Mouse (Mus musculus): ENCODE results near the gene Zfp445. TPM values are rescaled to one million over a fixed set of nuclear protein-coding genes. Genes with fewer than 3 reads are reported as not detected.

The Zfp445 gene
- polyA plus RNA-seq (2015; fragmentation: Nextera tagmentation; extraction: Ambion mirVana), result 17.1 and 21.5 TPM in 2 replicates

GRCm38 (mm10) chr9:122865697-122866166 lies at the start of gene Zfp445:
Gene Zfp445 (minus strand): TSS chr9:122866006.
- peak within 1 kb of the TSS; percentile 82 for H3K4me3 ChIP-seq (replicated peaks)
- 0 out of 2 replicates have a peak, but pooled peaks cover 12% of the 10 kb centered on the region for H3K9me3 ChIP-seq (replicated peaks)
- peaks cover 25% of the 10 kb centered on the region for H3K4me1 ChIP-seq (replicated peaks)
- peak within 1 kb of the TSS; percentile 88 for H3K9ac ChIP-seq
- no peaks in the 10 kb centered on the region for H3K27me3 ChIP-seq
- peaks cover 25% of the 10 kb centered on the region for H3K36me3 ChIP-seq
- peak within 1 kb of the TSS; percentile 77 for H3K27ac ChIP-seq
- ATAC-seq (ENCODE audit: low read depth), result peak; percentile 93
- DNase-seq, result peak; percentile 76
- peak within 1 kb of the TSS; percentile 77 for H3K4me2 ChIP-seq
- WGBS (ENCODE audit: insufficient replicate concordance), result under 1% methylated on average over 34 of the region's 34 CpGs

- H3K27ac ChIP-seq, result no peak overlapping the region
- H3K4me2 ChIP-seq, result peak overlapping the region; percentile 48
- no peaks in the 10 kb centered on the region for H3K36me3 ChIP-seq
- H3K9me3 ChIP-seq (replicated peaks), result no peaks in the 10 kb centered on the region
- peaks cover 6% of the 10 kb centered on the region; the same call in 1 of the 2 replicates for H3K27me3 ChIP-seq
- no peak overlapping the region for H3K9ac ChIP-seq
- 20% methylated on average over 32 of the region's 32 CpGs for WGBS (ENCODE audit: insufficient replicate concordance)
- peak; percentile 2 for DNase-seq
- peak overlapping the region; percentile 44 for H3K4me3 ChIP-seq (replicated peaks)
- ATAC-seq (ENCODE audit: low read depth), result 0 out of 2 replicates have a peak, but pooled peaks have one; percentile 15
- H3K4me1 ChIP-seq (replicated peaks), result no peaks in the 10 kb centered on the region
Measured at GRCm38 (mm10) chr9:122902717-122903535, 37.1 kb upstream of the Zfp445 start.

GRCm38 (mm10) chr9:122901047-122901446 lies 35.2 kb upstream of the Zfp445 start:
- Histone ChIP-seq H3K4me3 (replicated peaks) (no peak overlapping the region), H3K36me3 (no peaks in the 10 kb centered on the region), H3K9me3 (replicated peaks) (no peaks in the 10 kb centered on the region), H3K27ac (no peak overlapping the region), H3K9ac (no peak overlapping the region), H3K27me3 (peaks cover 6% of the 10 kb centered on the region; the same call in 1 of the 2 replicates), H3K4me1 (replicated peaks) (no peaks in the 10 kb centered on the region), H3K4me2 (no peak overlapping the region)
- DNase-seq (no peak), ATAC-seq (ENCODE audit: low read depth) (no peak)
- 58% methylated on average over 2 of the region's 2 CpGs for WGBS (ENCODE audit: insufficient replicate concordance)

GRCm38 (mm10) chr9:122886372-122887179 lies 20.8 kb upstream of the Zfp445 start:
- Histone ChIP-seq H3K36me3 (no peaks in the 10 kb centered on the region), H3K9me3 (replicated peaks) (no peaks in the 10 kb centered on the region), H3K4me3 (replicated peaks) (peak overlapping the region; percentile 72), H3K9ac (peak overlapping the region; percentile 78), H3K4me2 (peak overlapping the region; percentile 86), H3K27ac (no peak overlapping the region), H3K4me1 (replicated peaks) (peaks cover 4% of the 10 kb centered on the region; the same call in 1 of the 2 replicates), H3K27me3 (no peaks in the 10 kb centered on the region)
- DNase-seq (no peak), ATAC-seq (ENCODE audit: low read depth) (peak; percentile 70)
- WGBS (ENCODE audit: insufficient replicate concordance), result 8% methylated on average over 54 of the region's 54 CpGs

GRCm38 (mm10) chr9:122885385-122885784 lies 19.6 kb upstream of the Zfp445 start, which contains the start of gene Zkscan7:
Gene Zkscan7 (plus strand): TSS chr9:122885685.
- ATAC-seq (ENCODE audit: low read depth) (no peak), DNase-seq (no peak)
- Histone ChIP-seq H3K27ac (no peak within 1 kb of the TSS), H3K9ac (no peak within 1 kb of the TSS), H3K9me3 (replicated peaks) (no peaks in the 10 kb centered on the region), H3K4me3 (replicated peaks) (peak within 1 kb of the TSS; percentile 72), H3K36me3 (no peaks in the 10 kb centered on the region), H3K4me1 (replicated peaks) (peaks cover 4% of the 10 kb centered on the region; the same call in 1 of the 2 replicates), H3K4me2 (peak within 1 kb of the TSS; percentile 86), H3K27me3 (no peaks in the 10 kb centered on the region)
- WGBS (ENCODE audit: insufficient replicate concordance), result 53% methylated on average over 3 of the region's 3 CpGs

- Histone ChIP-seq H3K27me3 (no peaks in the 10 kb centered on the region), H3K27ac (no peak overlapping the region), H3K4me1 (replicated peaks) (no peaks in the 10 kb centered on the region), H3K36me3 (no peaks in the 10 kb centered on the region), H3K4me2 (no peak overlapping the region), H3K4me3 (replicated peaks) (no peak overlapping the region), H3K9me3 (replicated peaks) (no peaks in the 10 kb centered on the region), H3K9ac (no peak overlapping the region)
- 85% methylated on average over 2 of the region's 2 CpGs for WGBS (ENCODE audit: insufficient replicate concordance)
- ATAC-seq (ENCODE audit: low read depth) (no peak), DNase-seq (no peak)
Measured at GRCm38 (mm10) chr9:122875145-122875544, 9.3 kb upstream of the Zfp445 start.

DNA sequence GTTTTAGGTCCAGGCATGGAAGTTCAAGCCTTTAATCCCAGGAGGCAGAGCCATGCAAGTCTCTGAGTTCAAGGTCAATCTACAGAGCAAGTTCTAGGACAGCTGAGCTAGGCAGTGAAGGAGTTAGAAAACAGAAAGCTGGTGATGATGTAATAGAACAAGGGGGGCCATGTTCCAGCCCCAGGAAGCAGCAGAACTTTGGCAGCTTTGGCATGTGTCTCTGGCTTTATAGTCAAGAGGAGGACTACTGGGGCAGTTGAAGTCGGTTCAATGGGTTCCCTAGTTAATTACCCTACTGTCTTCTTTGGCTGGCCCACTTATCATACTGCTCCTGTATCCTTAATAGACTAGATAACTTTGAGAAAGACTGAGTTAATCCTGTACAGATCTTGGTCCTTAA lies 8.8 kb upstream of the Zfp445 start:
- Histone ChIP-seq H3K27me3 (no peaks in the 10 kb centered on the region), H3K4me3 (replicated peaks) (no peak overlapping the region), H3K36me3 (no peaks in the 10 kb centered on the region), H3K9ac (no peak overlapping the region), H3K9me3 (replicated peaks) (no peaks in the 10 kb centered on the region), H3K4me1 (replicated peaks) (no peaks in the 10 kb centered on the region), H3K27ac (no peak overlapping the region), H3K4me2 (no peak overlapping the region)
- WGBS (ENCODE audit: insufficient replicate concordance), result 30% methylated on average over 1 of the region's 1 CpGs
- no peak for DNase-seq
- ATAC-seq (ENCODE audit: low read depth), result no peak

DNA sequence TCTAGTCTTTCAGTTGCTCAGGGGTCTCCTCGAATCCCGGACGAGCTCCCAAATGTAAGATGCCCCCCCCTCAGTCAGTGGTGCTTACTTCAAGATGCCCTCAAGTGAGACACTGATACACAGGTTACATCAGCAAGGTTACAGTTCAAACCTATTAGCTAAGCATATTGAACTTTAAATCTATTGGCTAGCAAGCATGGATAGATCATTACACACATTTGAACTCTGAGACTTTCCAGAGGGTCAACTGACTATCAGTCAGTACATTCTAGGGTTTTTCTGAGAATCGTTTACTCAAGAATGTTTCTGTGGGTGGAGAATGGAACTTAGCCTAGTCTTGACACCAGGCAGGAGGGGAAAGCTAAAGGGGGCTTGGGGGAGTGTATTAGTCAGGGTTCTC lies 6.8 kb upstream of the Zfp445 start:
- 57% methylated on average over 4 of the region's 4 CpGs for WGBS (ENCODE audit: insufficient replicate concordance)
- no peak overlapping the region for H3K4me2 ChIP-seq
- no peak overlapping the region for H3K4me3 ChIP-seq (replicated peaks)
- H3K9me3 ChIP-seq (replicated peaks), result no peaks in the 10 kb centered on the region
- no peak overlapping the region for H3K9ac ChIP-seq
- no peak overlapping the region for H3K27ac ChIP-seq
- DNase-seq (no peak), ATAC-seq (ENCODE audit: low read depth) (no peak)
- no peaks in the 10 kb centered on the region for H3K27me3 ChIP-seq
- no peaks in the 10 kb centered on the region for H3K36me3 ChIP-seq
- no peaks in the 10 kb centered on the region for H3K4me1 ChIP-seq (replicated peaks)

DNA sequence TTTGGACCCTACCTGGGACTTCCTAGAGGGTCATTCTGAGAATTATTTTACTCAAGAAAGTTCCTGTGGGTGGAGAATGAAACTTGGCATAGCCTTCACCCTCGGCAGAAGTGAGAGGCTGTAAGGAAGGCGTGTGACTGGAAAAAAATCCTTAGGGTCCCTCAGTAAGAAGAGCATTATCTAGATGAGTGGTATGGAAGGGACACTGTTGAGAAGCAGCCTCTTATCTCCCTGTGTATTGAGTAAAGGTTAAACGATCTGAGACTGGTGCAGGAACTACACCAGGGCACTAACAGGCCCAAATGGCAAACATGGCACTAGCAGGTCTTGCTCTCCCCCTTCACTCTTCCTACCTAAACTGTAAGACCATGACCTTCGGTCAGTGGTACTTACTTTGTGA lies 386 bp upstream of the Zfp445 start:
- DNase-seq, result no peak
- peak; percentile 20; the same call in 1 of the 2 replicates for ATAC-seq (ENCODE audit: low read depth)
- Histone ChIP-seq H3K36me3 (peaks cover 21% of the 10 kb centered on the region), H3K9me3 (replicated peaks) (0 out of 2 replicates have a peak, but pooled peaks cover 12% of the 10 kb centered on the region), H3K27ac (no peak overlapping the region), H3K9ac (peak overlapping the region; percentile 88; the same call in 1 of the 2 replicates), H3K27me3 (no peaks in the 10 kb centered on the region), H3K4me2 (peak overlapping the region; percentile 77), H3K4me3 (replicated peaks) (peak overlapping the region; percentile 82), H3K4me1 (replicated peaks) (peaks cover 25% of the 10 kb centered on the region)
- WGBS (ENCODE audit: insufficient replicate concordance), result 68% methylated on average over 4 of the region's 4 CpGs

- 45% methylated on average over 3 of the region's 3 CpGs for WGBS (ENCODE audit: insufficient replicate concordance)
- Histone ChIP-seq H3K9ac (peak overlapping the region; percentile 88), H3K36me3 (peaks cover 34% of the 10 kb centered on the region), H3K27ac (no peak overlapping the region; the same call in 1 of the 2 replicates), H3K4me3 (replicated peaks) (peak overlapping the region; percentile 82), H3K4me2 (peak overlapping the region; percentile 77), H3K9me3 (replicated peaks) (peaks cover 19% of the 10 kb centered on the region), H3K4me1 (replicated peaks) (peaks cover 25% of the 10 kb centered on the region), H3K27me3 (no peaks in the 10 kb centered on the region)
- DNase-seq, result no peak
- no peak for ATAC-seq (ENCODE audit: low read depth)
Measured at GRCm38 (mm10) chr9:122864848-122865247, 958 bp downstream of the Zfp445 start.

- 67% methylated on average over 2 of the region's 2 CpGs for WGBS (ENCODE audit: insufficient replicate concordance)
- Histone ChIP-seq H3K9ac (no peak overlapping the region), H3K4me3 (replicated peaks) (no peak overlapping the region), H3K9me3 (replicated peaks) (peaks cover 29% of the 10 kb centered on the region), H3K4me1 (replicated peaks) (peaks cover 25% of the 10 kb centered on the region), H3K27me3 (no peaks in the 10 kb centered on the region), H3K36me3 (peaks cover 45% of the 10 kb centered on the region), H3K27ac (no peak overlapping the region), H3K4me2 (peak overlapping the region; percentile 77)
- DNase-seq, result no peak
- no peak for ATAC-seq (ENCODE audit: low read depth)
Measured at GRCm38 (mm10) chr9:122863731-122864130, 2.1 kb downstream of the Zfp445 start.
